Mouse (Mus musculus) lung, adult 2 months (tissue): Measurements from ENCODE around the gene Gpi1.

Source experiments
- CTCF ChIP-seq: fragments of 200-500 bp; IDR thresholded peaks from 2 replicates; pipeline ENCODE4 v1.5.1; 2011; ENCODE audit warnings: mild to moderate bottlenecking, low read length, control low read depth; ENCODE audit not compliant: insufficient read depth
- POLR2A ChIP-seq: fragments of 200-500 bp; IDR thresholded peaks from 2 replicates; pipeline ENCODE4 v1.6.1; 2011; ENCODE audit warnings: low read depth, mild to moderate bottlenecking, control low read depth, low read length, borderline replicate concordance; ENCODE audit errors: extremely low read depth

GRCm38 (mm10) chr7:34172251-34172650, 57.9 kb downstream of the Gpi1 start:
- no peak for TF ChIP-seq CTCF
- no peak for TF ChIP-seq POLR2A
